Mouse (Mus musculus) olfactory bulb, adult 2 months (tissue): ENCODE results near the gene Unc45a. TPM values are rescaled to one million over a fixed set of nuclear protein-coding genes. Genes with fewer than 3 reads are reported as not detected.

Experiments
- H3K27ac ChIP-seq: fragments of 200-500 bp; 2 replicates; pipeline ENCODE4 v1.5.1; 2012; ENCODE audit warnings: low read depth, low read length; ENCODE audit not compliant: insufficient read depth
- H3K4me1 ChIP-seq: fragments of 200-500 bp; 2 replicates; pipeline ENCODE4 v1.6.1; 2012; ENCODE audit warnings: low read length; ENCODE audit not compliant: control insufficient read depth, insufficient read depth
- H3K4me3 ChIP-seq: fragments of 200-500 bp; 2 replicates; pipeline ENCODE4 v1.5.1; 2012; ENCODE audit warnings: mild to moderate bottlenecking, low read depth, low read length, moderate library complexity; ENCODE audit not compliant: insufficient read depth
- CTCF ChIP-seq: fragments of 200-500 bp; IDR thresholded peaks from 2 replicates; pipeline ENCODE4 v1.5.1; 2012; ENCODE audit warnings: low read depth, mild to moderate bottlenecking, low read length, moderate library complexity; ENCODE audit not compliant: insufficient read depth
- POLR2A ChIP-seq: fragments of 200-500 bp; IDR thresholded peaks from 2 replicates; pipeline ENCODE4 v1.6.1; 2012; ENCODE audit warnings: mild to moderate bottlenecking, low read depth, low read length, moderate library complexity; ENCODE audit not compliant: insufficient read depth
- WGBS: fragments of 180-500 bp; shearing (Covaris S2); methylation state at CpG from one replicate; pipeline ENCODE4 v1.1.7; 2018; 5-methylcytosine and 5-hydroxymethylcytosine counted together
- polyA plus RNA-seq: library from polyadenylated mRNA; stranded (reverse); fragments of >200 nt; gene quantifications from 2 replicates; pipeline ENCODE4 v1.2.4, GENCODE M21; 2012; ENCODE audit warnings: low replicate concordance; ENCODE audit not compliant: missing spikeins, insufficient read depth, insufficient read length

The Unc45a gene
- polyA plus RNA-seq, 1 experiment: not detected

DNA sequence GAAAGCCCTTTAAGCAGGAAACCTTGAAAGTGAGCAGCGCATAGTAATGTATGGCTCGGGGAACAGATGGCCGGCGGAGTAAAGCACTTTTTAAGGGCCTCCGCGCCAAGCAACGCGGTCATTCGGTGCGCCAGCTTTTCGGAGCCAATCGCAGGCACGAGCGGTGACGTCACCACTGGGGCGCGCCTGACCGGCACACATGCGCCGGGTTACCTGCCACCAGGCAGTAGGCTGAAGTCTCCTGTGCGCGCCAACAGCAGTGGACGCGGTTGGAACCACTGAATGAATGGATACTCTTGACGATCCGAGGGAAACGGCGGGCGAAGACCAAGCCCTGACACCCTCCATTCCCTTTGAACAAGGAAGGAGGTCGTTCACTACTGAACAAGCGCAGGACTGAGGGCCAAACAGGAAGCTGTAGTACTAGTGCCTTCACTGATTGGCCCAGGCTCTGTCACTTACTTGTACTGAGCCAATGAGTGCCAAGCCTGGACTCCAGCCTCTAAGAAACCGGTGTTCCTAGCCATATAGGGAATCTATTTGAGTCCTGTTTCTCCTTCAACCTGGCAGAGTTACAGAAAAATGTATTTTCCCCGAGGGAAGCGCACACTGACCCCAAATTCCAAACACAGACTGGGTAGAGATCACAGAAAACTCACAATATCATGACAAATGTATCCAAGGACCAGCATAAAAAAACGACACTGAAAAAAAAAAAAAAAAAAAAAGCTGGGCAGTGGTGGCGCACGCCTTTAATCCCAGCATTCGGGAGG lies 16.6 kb downstream of the Unc45a start, which contains the start of gene Rccd1:
Gene Rccd1, minus strand, starts transcription at position 412 of the 773 bp plus-strand sequence.
- TF ChIP-seq POLR2A: peak; percentile 84
- TF ChIP-seq CTCF: no peak
- under 1% methylated on average over 37 of the region's 38 CpGs for WGBS
- Histone ChIP-seq H3K4me3 (peak within 1 kb of the TSS; percentile 73), H3K4me1 (peaks cover 14% of the 10 kb centered on the region), H3K27ac (peak within 1 kb of the TSS; percentile 96)

DNA sequence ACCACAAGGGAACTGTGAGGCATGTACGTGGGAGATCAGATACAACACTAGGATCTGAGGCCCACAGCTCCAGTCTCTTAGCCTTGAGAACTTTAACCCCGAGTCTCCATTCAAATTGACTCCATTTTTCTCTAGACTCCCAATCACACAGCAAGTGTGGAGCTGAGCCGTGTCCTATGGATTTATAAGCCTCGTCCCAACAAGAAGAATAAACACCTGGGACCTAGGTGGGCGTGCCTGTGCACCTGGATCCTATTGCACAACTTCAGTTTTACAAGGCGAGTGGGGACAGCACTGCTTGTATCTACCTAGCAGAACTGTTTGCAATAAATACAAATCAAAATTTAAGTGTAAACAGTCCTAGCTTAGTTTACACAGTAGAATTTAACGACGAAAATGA lies 17.5 kb downstream of the Unc45a start:
- 20% methylated on average over 8 of the region's 8 CpGs for WGBS
- no peak overlapping the region for H3K27ac ChIP-seq

GRCm38 (mm10) chr7:80319846-80320496 lies 20.8 kb downstream of the Unc45a start:
- 84% methylated on average over 19 of the region's 19 CpGs for WGBS
- peaks cover 7% of the 10 kb centered on the region for H3K4me1 ChIP-seq
- no peak overlapping the region for H3K27ac ChIP-seq
- TF ChIP-seq CTCF (no peak), POLR2A (no peak)
- no peak overlapping the region for H3K4me3 ChIP-seq

More for the DNA sequence above, 17.5 kb downstream of the Unc45a start:
- no peak for TF ChIP-seq POLR2A
- TF ChIP-seq CTCF: no peak
- Histone ChIP-seq H3K4me3 (peak overlapping the region; percentile 73), H3K4me1 (peaks cover 17% of the 10 kb centered on the region)

GRCm38 (mm10) chr7:80318670-80319069 lies 22.1 kb downstream of the Unc45a start:
- Histone ChIP-seq H3K27ac (no peak overlapping the region), H3K4me1 (peaks cover 7% of the 10 kb centered on the region), H3K4me3 (no peak overlapping the region)
- TF ChIP-seq CTCF: no peak
- no peak for TF ChIP-seq POLR2A
- WGBS: 71% methylated on average over 4 of the region's 4 CpGs

DNA sequence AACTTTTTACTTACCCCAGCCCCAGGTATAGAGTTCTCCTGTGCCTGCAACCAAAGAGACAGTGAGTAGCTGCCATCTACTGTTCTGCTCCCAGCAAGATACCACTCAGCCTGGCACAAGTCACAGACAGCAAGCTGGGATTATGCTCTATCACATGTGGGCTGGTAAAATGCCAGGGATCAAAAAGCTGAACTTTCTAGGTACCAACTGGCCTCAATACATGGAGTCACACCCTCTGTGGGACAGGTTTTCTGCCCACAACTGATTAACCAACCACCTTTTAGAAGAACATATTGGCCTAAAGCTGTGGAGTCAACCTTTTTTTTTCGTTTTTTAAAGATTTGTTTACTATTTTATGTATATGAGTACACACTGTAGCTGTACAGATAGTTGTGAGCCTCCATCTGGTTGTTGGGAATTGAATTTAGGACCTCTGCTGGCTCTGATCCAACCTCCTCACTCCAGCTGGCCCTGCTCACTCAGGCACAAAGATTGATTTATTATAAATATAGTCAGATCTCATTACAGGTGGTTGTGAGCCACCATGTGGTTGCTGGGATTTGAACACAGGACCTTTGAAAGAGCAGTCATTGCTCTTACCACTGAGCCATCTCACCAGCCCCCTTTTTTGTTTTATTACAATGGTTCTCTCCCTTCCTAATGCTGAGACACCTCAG lies 23.2 kb downstream of the Unc45a start:
- 86% methylated on average over 1 of the region's 1 CpGs for whole genome bisulfite sequencing

DNA sequence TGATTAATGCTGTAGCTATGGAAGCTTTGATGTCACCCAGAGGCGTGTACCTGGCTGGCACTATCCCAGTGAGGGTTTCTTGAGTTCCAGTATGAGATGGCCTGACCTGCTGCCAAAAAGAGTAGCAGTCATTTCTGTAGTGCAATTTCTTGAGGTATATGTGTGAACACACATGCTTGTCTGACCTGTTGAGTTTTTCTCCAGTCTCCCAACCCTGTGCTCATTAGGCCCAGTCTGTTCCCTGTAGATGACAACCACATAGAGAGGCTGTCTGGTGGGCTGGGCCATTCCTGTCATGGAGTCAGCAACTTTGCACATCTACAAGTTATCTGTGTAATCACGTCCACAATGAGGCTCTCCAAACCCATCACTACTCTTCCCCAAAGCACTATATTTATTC lies 25.1 kb downstream of the Unc45a start:
- WGBS: 79% methylated on average over 2 of the region's 2 CpGs
- H3K4me3 ChIP-seq: no peak overlapping the region
- H3K4me1 ChIP-seq: peaks cover 7% of the 10 kb centered on the region
- H3K27ac ChIP-seq: no peak overlapping the region
- TF ChIP-seq CTCF (no peak), POLR2A (no peak)

More for the DNA sequence above, 23.2 kb downstream of the Unc45a start:
- Histone ChIP-seq H3K4me1 (peaks cover 7% of the 10 kb centered on the region), H3K4me3 (no peak overlapping the region), H3K27ac (no peak overlapping the region)
- TF ChIP-seq POLR2A: no peak
- TF ChIP-seq CTCF: no peak

- no peak overlapping the region for H3K27ac ChIP-seq
- H3K4me3 ChIP-seq: no peak overlapping the region
- no peaks in the 10 kb centered on the region for H3K4me1 ChIP-seq
- no peak for TF ChIP-seq POLR2A
- TF ChIP-seq CTCF: no peak
- WGBS: 38% methylated on average over 7 of the region's 7 CpGs
Observed at GRCm38 (mm10) chr7:80310771-80311170, 30.0 kb downstream of the Unc45a start.

GRCm38 (mm10) chr7:80307766-80308165 lies 33.0 kb downstream of the Unc45a start:
- 77% methylated on average over 3 of the region's 3 CpGs for WGBS
- TF ChIP-seq POLR2A (no peak), CTCF (no peak)
- Histone ChIP-seq H3K4me1 (no peaks in the 10 kb centered on the region), H3K4me3 (no peak overlapping the region), H3K27ac (no peak overlapping the region)
